Mouse (Mus musculus) cortical plate, adult 2 months (tissue): Measurements from ENCODE around the gene Ptprg.

ENCODE experiments used
- CTCF ChIP-seq: fragments of 200-500 bp; IDR thresholded peaks from 2 replicates; pipeline ENCODE4 v1.5.1; 2011; ENCODE audit warnings: mild to moderate bottlenecking, control low read depth, low read length; ENCODE audit not compliant: insufficient read depth; ENCODE audit errors: extremely low read depth
- POLR2A ChIP-seq: fragments of 200-500 bp; IDR thresholded peaks from 2 replicates; pipeline ENCODE4 v1.6.1; 2011; ENCODE audit warnings: mild to moderate bottlenecking, low read length, control low read depth; ENCODE audit not compliant: insufficient read depth; ENCODE audit errors: extremely low read depth

DNA sequence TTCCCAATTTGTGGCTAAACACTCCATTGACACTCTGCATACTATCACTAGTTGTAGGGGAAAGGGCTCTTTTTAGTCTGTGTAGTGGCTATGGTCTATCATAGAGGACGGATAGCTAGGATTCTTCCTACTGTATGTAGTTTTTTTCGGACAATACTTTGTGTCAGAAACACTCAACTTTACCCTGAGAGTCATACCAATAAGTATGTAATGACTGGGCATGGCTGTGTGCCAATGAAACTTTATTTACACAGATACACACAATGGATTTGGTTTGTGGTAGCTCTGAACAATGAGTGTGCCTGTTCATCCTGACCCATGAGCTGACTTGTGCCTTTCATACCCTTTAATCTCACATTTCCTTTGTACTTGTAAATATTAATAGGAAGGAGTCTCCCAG lies 127.3 kb downstream of the Ptprg start:
- TF ChIP-seq CTCF, result no peak
- TF ChIP-seq POLR2A, result no peak
